Mouse (Mus musculus) liver, embryonic 15.5 days (tissue): Measurements from ENCODE around the gene Olfr385. TPM values are rescaled to one million over a fixed set of nuclear protein-coding genes. Genes with fewer than 3 reads are reported as not detected.
"Not testable (repeated sequence)": the region's sequence is repeated elsewhere in the genome, so short reads cannot be mapped to it uniquely, and the experiment has no call there.

Experiments used
- ATAC-seq: fragments of 200-750 bp; cut with Nextera tagmentation; 2 replicates; pipeline ENCODE4 v1.8.0; 2017; ENCODE audit warnings: moderate number of reproducible peaks, mild to moderate bottlenecking, moderate library complexity; ENCODE audit not compliant: insufficient read depth
- H3K27ac ChIP-seq: fragments of 300-500 bp; sonication (generic); replicated peaks from 2 replicates; pipeline ENCODE4 v1.5.1; 2015; ENCODE audit warnings: mild to moderate bottlenecking, inconsistent platforms
- H3K27me3 ChIP-seq: fragments of 300-500 bp; sonication (generic); 2 replicates; pipeline ENCODE4 v1.6.1; 2015; ENCODE audit warnings: mild to moderate bottlenecking, inconsistent platforms
- H3K36me3 ChIP-seq: fragments of 300-500 bp; sonication (generic); replicated peaks from 2 replicates; pipeline ENCODE4 v1.6.1; 2015; ENCODE audit warnings: moderate library complexity, mild to moderate bottlenecking, inconsistent platforms
- H3K4me1 ChIP-seq: fragments of 300-500 bp; sonication (generic); replicated peaks from 2 replicates; pipeline ENCODE4 v1.6.1; 2015; ENCODE audit warnings: inconsistent platforms
- H3K4me2 ChIP-seq: fragments of 300-500 bp; sonication (generic); 2 replicates; pipeline ENCODE4 v1.6.1; 2015; ENCODE audit warnings: moderate library complexity, mild to moderate bottlenecking, inconsistent platforms
- H3K4me3 ChIP-seq: fragments of 300-500 bp; sonication (generic); replicated peaks from 2 replicates; pipeline ENCODE4 v1.5.1; 2015; ENCODE audit warnings: mild to moderate bottlenecking, inconsistent platforms
- H3K9ac ChIP-seq: fragments of 300-500 bp; sonication (generic); 2 replicates; pipeline ENCODE4 v1.6.1; 2015; ENCODE audit warnings: moderate library complexity, mild to moderate bottlenecking, inconsistent platforms
- H3K9me3 ChIP-seq: fragments of 300-500 bp; sonication (generic); replicated peaks from 2 replicates; pipeline ENCODE4 v1.6.1; 2016; ENCODE audit warnings: inconsistent platforms
- WGBS: fragments of 180-500 bp; shearing (Covaris S2); methylation state at CpG from one replicate; pipeline ENCODE4 v1.1.7; 2015; ENCODE audit warnings: mixed read lengths; ENCODE audit not compliant: insufficient replicate concordance; 5-methylcytosine and 5-hydroxymethylcytosine counted together
- polyA plus RNA-seq: library from polyadenylated mRNA; unstranded; fragments of >200 nt; fragmentation: Nextera tagmentation; extraction: Ambion mirVana; gene quantifications from 2 replicates; pipeline ENCODE4 v1.2.1, GENCODE M21; 2015

Olfr385 gene
- polyA plus RNA-seq: not detected in 2 replicates

- H3K9ac ChIP-seq: no peak within 1 kb of the TSS
- H3K4me1 ChIP-seq: no peaks in the 10 kb centered on the region
- H3K36me3 ChIP-seq: no peaks in the 10 kb centered on the region
- H3K27me3 ChIP-seq: no peaks in the 10 kb centered on the region
- H3K9me3 ChIP-seq: no peaks in the 10 kb centered on the region
- H3K4me3 ChIP-seq: no peak within 1 kb of the TSS
- no peak for ATAC-seq
- H3K27ac ChIP-seq: no peak within 1 kb of the TSS
- H3K4me2 ChIP-seq: no peak within 1 kb of the TSS
Observed at GRCm38 (mm10) chr11:73592908-73593307, at the start of gene Olfr385. TSS of gene Olfr385 (minus strand) at chr11:73593008.

- no peaks in the 10 kb centered on the region for H3K9me3 ChIP-seq
- H3K4me3 ChIP-seq: no peak within 1 kb of the TSS
- H3K27ac ChIP-seq: no peak within 1 kb of the TSS
- H3K36me3 ChIP-seq: no peaks in the 10 kb centered on the region
- no peaks in the 10 kb centered on the region for H3K4me1 ChIP-seq
- H3K9ac ChIP-seq: no peak within 1 kb of the TSS
- ATAC-seq: no peak
- H3K4me2 ChIP-seq: no peak within 1 kb of the TSS
- H3K27me3 ChIP-seq: no peaks in the 10 kb centered on the region
Observed at GRCm38 (mm10) chr11:73598294-73598693, 5.5 kb upstream of the Olfr385 start, which contains the start of gene Olfr384. TSS of gene Olfr384 (plus strand) at chr11:73598594.

GRCm38 (mm10) chr11:73583188-73583587 is 9.6 kb downstream of the Olfr385 start:
- WGBS: 50% methylated on average over 1 of the region's 1 CpGs
- ATAC-seq: peak; percentile 47; the same call in 1 of the 2 replicates

GRCm38 (mm10) chr11:73579871-73580270 is 12.9 kb downstream of the Olfr385 start:
- H3K4me1 ChIP-seq: no peaks in the 10 kb centered on the region
- no peak overlapping the region for H3K4me3 ChIP-seq
- no peaks in the 10 kb centered on the region for H3K36me3 ChIP-seq

More at GRCm38 (mm10) chr11:73583188-73583587, 9.6 kb downstream of the Olfr385 start:
- not testable (repeated sequence) for H3K27me3 ChIP-seq, H3K4me3 ChIP-seq, H3K27ac ChIP-seq, H3K4me1 ChIP-seq, H3K4me2 ChIP-seq, H3K9ac ChIP-seq, H3K9me3 ChIP-seq, H3K36me3 ChIP-seq

More at GRCm38 (mm10) chr11:73579871-73580270, 12.9 kb downstream of the Olfr385 start:
- Histone ChIP-seq H3K27ac (no peak overlapping the region), H3K9ac (no peak overlapping the region), H3K27me3 (no peaks in the 10 kb centered on the region), H3K9me3 (no peaks in the 10 kb centered on the region), H3K4me2 (no peak overlapping the region)
- ATAC-seq: no peak

Other genes starting within 250 kb of the Olfr385 start
- gene Olfr20, start 242.2 kb downstream of the Olfr385 start, polyA plus RNA-seq: 0.25 TPM in 1 of 2 replicates, not detected in the other
- not detected in 2 replicates for gene Olfr376, start 221.8 kb downstream of the Olfr385 start, polyA plus RNA-seq
- gene Olfr1, start 193.4 kb downstream of the Olfr385 start, polyA plus RNA-seq: not detected in 2 replicates
- gene Olfr378, start 164.5 kb downstream of the Olfr385 start, polyA plus RNA-seq: not detected in 2 replicates
- gene Olfr380, start 135.5 kb downstream of the Olfr385 start, polyA plus RNA-seq: not detected in 2 replicates
- gene Olfr381, start 101.4 kb downstream of the Olfr385 start, polyA plus RNA-seq: not detected in 2 replicates
- gene Olfr382, start 75.8 kb downstream of the Olfr385 start, polyA plus RNA-seq: not detected in 2 replicates
- not detected in 2 replicates for gene Olfr384, start 5.6 kb upstream of the Olfr385 start, polyA plus RNA-seq
- not detected in 2 replicates for gene Zfp735, start 95.8 kb upstream of the Olfr385 start, polyA plus RNA-seq
- gene Olfr389, start 187.7 kb upstream of the Olfr385 start, polyA plus RNA-seq: not detected in 2 replicates
- not detected in 2 replicates for gene Olfr390, start 190.0 kb upstream of the Olfr385 start, polyA plus RNA-seq
- not detected in 2 replicates for gene Olfr391-ps, start 210.0 kb upstream of the Olfr385 start, polyA plus RNA-seq
- gene Olfr392, start 224.0 kb upstream of the Olfr385 start, polyA plus RNA-seq: not detected in 2 replicates